Mouse (Mus musculus) small intestine, adult 10 weeks (tissue): ENCODE results near the gene Zwilch. TPM values are rescaled to one million over a fixed set of nuclear protein-coding genes. Genes with fewer than 3 reads are reported as not detected.

Source experiments
- polyA plus RNA-seq: library from polyadenylated mRNA; stranded (reverse); fragments of 350-450 nt; fragmentation: Illumina TruSeq; extraction: RNeasy Lipid Tissue Mini Kit (QIAGEN cat#74804); gene quantifications from one replicate; pipeline ENCODE4 v1.2.3, GENCODE M21; 2014; ENCODE audit warnings: low replicate concordance

The Zwilch gene
- 25.1 TPM for polyA plus RNA-seq

GRCm38 (mm10) chr9:64172816-64173665, at the start of gene Zwilch, which contains the start of gene Rpl4:
Gene Zwilch (minus strand): TSS chr9:64173104.
Gene Rpl4 (plus strand): TSS chr9:64173375.

GRCm38 (mm10) chr9:64178974-64179646, 6.2 kb upstream of the Zwilch start, which contains the start of gene Snapc5:
Gene Snapc5 (plus strand): TSS chr9:64179274.

GRCm38 (mm10) chr9:64116876-64117275, 56.0 kb downstream of the Zwilch start, which contains the start of gene Lctl:
Gene Lctl (plus strand): TSS chr9:64117147.

Other genes with a start within 250 kb of the Zwilch start
- 4.0 TPM for gene Smad6, start 151.0 kb downstream of the Zwilch start, polyA plus RNA-seq
- gene Lctl, start 56.0 kb downstream of the Zwilch start, polyA plus RNA-seq, result 0.52 TPM
- 333 TPM for gene Rpl4, start 271 bp upstream of the Zwilch start, polyA plus RNA-seq
- 82.3 TPM for gene Snapc5, start 6.2 kb upstream of the Zwilch start, polyA plus RNA-seq
- not detected for gene Uchl4, start 62.1 kb upstream of the Zwilch start, polyA plus RNA-seq
- gene Map2k1, start 80.5 kb upstream of the Zwilch start, polyA plus RNA-seq, result 78.3 TPM
- gene Tipin, start 108.5 kb upstream of the Zwilch start, polyA plus RNA-seq, result 41.8 TPM
- gene Dis3l, start 168.2 kb upstream of the Zwilch start, polyA plus RNA-seq, result 6.7 TPM
- gene Megf11, start 212.5 kb upstream of the Zwilch start, polyA plus RNA-seq, result not detected